Mouse (Mus musculus) duodenum, adult 2 months (tissue): ENCODE measurements around the gene Chrna7. TPM values are rescaled to one million over a fixed set of nuclear protein-coding genes. Genes with fewer than 3 reads are reported as not detected.

ENCODE experiments used
- polyA plus RNA-seq: library from polyadenylated mRNA; depleted of rRNA; stranded (reverse); fragments of >200 nt; gene quantifications from 2 replicates; pipeline ENCODE4 v1.2.3, GENCODE M21; 2012; ENCODE audit warnings: low replicate concordance; rRNA removed

The Chrna7 gene
- not detected in 2 replicates for polyA plus RNA-seq

DNA sequence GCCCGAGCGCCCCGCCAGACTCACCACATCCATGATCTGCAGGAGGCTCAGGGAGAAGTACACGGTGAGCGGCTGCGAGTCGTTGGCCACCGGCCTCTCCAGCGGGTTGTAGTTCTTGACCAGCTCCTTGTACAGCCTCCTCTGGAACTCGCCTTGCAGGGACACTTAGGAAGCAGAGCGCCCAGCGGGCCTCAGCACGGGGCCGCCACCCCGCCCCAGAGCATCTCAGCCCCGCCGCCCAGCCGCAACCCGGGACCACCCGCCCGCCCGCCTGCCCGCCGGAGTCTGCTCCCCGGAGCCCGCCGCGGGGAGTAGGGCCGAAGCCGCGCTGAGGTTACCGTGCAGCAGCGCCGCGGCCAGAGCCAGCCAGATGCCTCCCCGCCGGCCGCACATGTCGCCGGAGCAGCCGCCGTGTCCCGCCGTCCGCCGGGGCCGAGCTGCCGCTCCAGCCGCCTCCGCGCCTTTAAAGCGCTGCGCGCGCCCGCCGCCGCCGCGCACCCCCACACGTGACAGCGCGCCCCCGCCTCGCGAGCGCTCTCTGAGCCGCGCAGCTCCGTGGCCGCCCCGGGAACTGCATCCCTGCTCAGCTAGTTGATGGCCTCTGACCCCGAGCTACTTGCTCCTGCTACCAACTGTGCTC is at the start of gene Chrna7:
Gene Chrna7, minus strand, starts transcription at position 486 of the 640 bp plus-strand sequence.

Other genes starting within 250 kb of the Chrna7 start
- 0.04 TPM in 1 of 2 replicates, not detected in the other for gene Otud7a, start 232.2 kb upstream of the Chrna7 start, polyA plus RNA-seq